Mouse (Mus musculus): ENCODE measurements around the gene Olfr1404.
"Not testable (repeated sequence)": the region's sequence is repeated elsewhere in the genome, so short reads cannot be mapped to it uniquely, and the experiment has no call there.

The Olfr1404 gene

GRCm38 (mm10) chr1:173212092-173212491 is at the start of gene Olfr1404:
TSS of gene Olfr1404 (plus strand) at chr1:173212392.
- no peak for DNase-seq

- no peak for DNase-seq
These were observed 37.9 kb upstream of the Olfr1404 start for GRCm38 (mm10) chr1:173174154-173174842.

DNA sequence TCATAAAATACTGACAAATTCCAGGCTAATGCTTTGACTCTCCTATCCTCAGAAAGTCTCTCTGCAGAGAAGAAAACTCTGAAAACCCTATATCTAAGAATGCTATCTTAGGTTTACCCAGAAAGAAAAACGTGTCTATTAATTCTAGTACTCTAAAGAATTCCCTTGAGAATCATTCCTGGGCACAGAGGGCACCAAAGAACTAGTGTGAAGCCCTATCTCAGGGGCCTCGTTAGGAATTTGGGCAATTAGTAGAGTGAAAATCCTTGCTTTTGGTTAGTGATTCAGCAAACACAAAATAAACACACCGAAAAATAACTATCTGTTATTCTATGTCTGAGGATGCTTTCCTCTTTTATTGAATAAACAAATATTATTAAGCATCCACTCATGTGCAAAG is 21.7 kb upstream of the Olfr1404 start, which contains the start of gene Olfr1406:
Olfr1406 (minus strand) TSS at position 101 of the 400 bp plus-strand sequence.
- no peak for DNase-seq

GRCm38 (mm10) chr1:173192059-173192458 is 20.1 kb upstream of the Olfr1404 start:
- DNase-seq: no peak

GRCm38 (mm10) chr1:173196359-173196758 is 15.8 kb upstream of the Olfr1404 start:
- DNase-seq: no peak

DNA sequence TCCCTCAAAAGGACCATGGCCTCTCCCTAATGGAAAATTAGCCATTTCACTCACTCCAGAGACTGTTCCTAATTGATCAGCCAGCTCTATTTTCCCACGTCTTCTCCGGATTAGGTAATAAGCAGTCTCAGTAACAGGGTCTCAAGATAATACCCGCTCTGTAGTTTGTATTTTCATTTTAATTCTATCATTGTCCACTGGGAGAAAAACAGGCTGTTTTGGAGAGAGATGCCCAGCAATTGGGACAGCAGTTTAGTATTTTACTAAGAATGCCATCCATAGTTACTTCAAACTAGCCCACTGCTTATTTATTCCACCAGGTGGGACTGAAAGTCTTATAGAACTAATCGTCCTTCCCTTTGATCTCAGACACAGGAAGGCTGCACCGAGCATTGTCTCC is 14.7 kb upstream of the Olfr1404 start, which contains the start of gene Olfr218:
Olfr218 (plus strand) TSS at position 301 of the 400 bp plus-strand sequence.
- no peak for DNase-seq

- no peak for DNase-seq
These were observed 4.3 kb downstream of the Olfr1404 start for GRCm38 (mm10) chr1:173216481-173216880.

DNA sequence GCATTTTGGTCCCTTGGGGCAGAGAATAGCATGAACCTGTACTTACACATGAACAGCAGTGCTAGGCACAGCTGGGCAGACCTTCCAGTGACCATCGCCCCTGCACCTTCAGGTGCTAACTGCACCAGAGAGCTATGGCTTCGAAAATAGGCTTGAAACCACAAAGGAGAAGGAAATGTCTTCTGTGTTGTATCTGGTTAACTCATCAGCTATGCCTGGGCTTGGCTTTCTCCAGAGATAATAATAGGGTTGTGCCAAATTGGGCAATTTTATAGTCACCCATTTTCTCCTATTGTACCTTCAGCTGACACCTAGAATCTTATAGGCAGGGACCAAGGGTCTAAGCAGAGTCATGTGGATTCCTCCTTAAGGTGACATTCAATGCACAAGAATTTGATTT is 14.9 kb downstream of the Olfr1404 start, which contains the start of gene Fcer1a:
Fcer1a (minus strand) TSS at position 134 of the 400 bp plus-strand sequence.
- no peak for DNase-seq

- not testable (repeated sequence) for DNase-seq
These were observed 24.8 kb downstream of the Olfr1404 start for GRCm38 (mm10) chr1:173237004-173237403.

GRCm38 (mm10) chr1:173249888-173250287 is 37.7 kb downstream of the Olfr1404 start:
- DNase-seq: no peak

- DNase-seq: no peak
These were observed 53.5 kb downstream of the Olfr1404 start, which contains the start of gene Olfr418 for GRCm38 (mm10) chr1:173265701-173266100. TSS of gene Olfr418 (plus strand) at chr1:173266001.

Data from cerebellum, adult 9-11 months (tissue).